Mouse (Mus musculus) heart, postnatal 25 days (tissue): ENCODE results near the gene Adgre1. TPM values are rescaled to one million over a fixed set of nuclear protein-coding genes. Genes with fewer than 3 reads are reported as not detected.
"Not testable (repeated sequence)": the region's sequence is repeated elsewhere in the genome, so short reads cannot be mapped to it uniquely, and the experiment has no call there.

Source experiments
- DNase-seq: peaks from one replicate; pipeline ENCODE4 v3.0.0; 2022; ENCODE audit warnings: low spot score
- intact Hi-C: fragments of 180-260 bp; cut with DNase I; formaldehyde crosslinking; loops from one replicate; pipeline ENCODE4 v1.15.1; 2025
- total RNA-seq, 2 experiments: library from RNA; stranded (reverse); gene quantifications; 2 replicates each; pipeline ENCODE4 v1.2.3; 2021

Gene Adgre1
- total RNA-seq = 10 to 100 TPM in 1 of 2 experiments, 1 to 10 TPM in 1; 8.7 to 10.1 TPM

DNA sequence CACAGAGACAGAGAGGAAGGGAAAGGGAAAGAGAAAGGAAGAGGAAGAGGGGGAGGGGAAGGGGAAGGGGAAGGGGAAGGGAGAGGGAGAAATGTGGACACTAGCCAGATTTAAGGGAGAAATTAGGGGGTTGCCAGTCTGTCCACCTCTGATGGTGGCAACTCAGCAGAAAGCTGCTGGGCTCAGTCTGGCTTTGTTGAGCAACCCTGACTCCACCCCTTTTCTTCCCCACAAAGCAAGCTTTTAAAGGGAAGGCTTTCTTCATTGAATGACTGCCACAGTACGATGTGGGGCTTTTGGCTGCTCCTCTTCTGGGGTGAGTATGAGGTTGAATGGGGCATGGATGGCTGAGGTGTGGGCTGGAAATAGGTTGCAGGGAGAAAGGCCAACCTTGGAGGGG, at the start of gene Adgre1:
Gene Adgre1 (plus strand): TSS at position 251 of the 400 bp plus-strand sequence.
- no peak for DNase-seq
- intact Hi-C loops = no loop called here

DNA sequence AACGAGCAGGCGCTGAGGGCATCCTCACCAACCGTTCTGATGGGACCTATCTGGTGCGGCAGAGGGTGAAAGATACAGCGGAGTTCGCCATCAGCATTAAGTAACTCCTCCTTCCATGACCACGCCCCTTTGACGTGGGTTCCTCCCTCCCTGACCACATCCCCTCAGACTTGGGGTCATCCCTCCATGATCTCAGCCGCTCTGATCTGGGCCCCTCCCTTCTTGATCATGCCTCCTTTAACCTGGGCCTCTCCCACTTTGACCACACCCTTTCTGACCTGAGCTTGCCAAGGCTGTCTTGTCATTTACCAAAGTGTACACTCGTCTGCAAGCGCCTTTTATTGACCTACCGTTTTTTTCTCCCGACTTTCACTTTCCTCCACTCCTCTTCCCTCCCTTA, 46.7 kb upstream of the Adgre1 start:
- no peak for DNase-seq
- intact Hi-C loops = no loop called here

GRCm38 (mm10) chr17:57327615-57328014, 30.9 kb upstream of the Adgre1 start:
- no peak for DNase-seq
- intact Hi-C loops = loop anchor here (5.0 kb wide), 1 partner anchor 45 kb away; no protein-coding TSS in a partner anchor

GRCm38 (mm10) chr17:57328944-57329343, 29.5 kb upstream of the Adgre1 start:
- DNase-seq = no peak
- intact Hi-C loops = loop anchor here (5.0 kb wide), 1 partner anchor 47 kb away; no protein-coding TSS in a partner anchor

GRCm38 (mm10) chr17:57330993-57331392, 27.5 kb upstream of the Adgre1 start:
- no peak for DNase-seq
- intact Hi-C loops = loop anchor here (5.0 to 10.0 kb wide), 2 partner anchors 266 to 334 kb away; partner anchors contain the start of gene Alkbh7

DNA sequence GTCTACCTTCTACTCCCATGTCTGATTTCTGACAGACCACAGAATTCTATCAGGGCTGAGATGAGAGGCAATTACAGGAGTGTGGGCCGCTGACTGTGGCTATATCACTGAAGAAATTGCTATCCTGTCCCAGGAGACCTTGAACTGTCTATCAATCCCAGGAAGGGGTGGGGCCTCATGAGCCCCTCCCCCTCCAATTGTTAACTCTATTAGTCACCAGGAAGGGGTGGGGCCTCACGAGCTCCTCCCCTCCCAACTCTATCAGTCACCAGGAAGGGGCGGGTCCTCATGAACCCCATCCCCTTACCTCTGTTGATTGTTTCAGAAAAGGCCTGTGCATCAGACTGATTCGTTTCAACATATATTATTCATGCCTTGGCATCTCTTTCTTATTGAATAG, 26.2 kb upstream of the Adgre1 start:
- intact Hi-C loops = loop anchor here (5.0 to 10.0 kb wide), 2 partner anchors 267 to 335 kb away; partner anchors contain the start of gene Alkbh7
- no peak for DNase-seq

DNA sequence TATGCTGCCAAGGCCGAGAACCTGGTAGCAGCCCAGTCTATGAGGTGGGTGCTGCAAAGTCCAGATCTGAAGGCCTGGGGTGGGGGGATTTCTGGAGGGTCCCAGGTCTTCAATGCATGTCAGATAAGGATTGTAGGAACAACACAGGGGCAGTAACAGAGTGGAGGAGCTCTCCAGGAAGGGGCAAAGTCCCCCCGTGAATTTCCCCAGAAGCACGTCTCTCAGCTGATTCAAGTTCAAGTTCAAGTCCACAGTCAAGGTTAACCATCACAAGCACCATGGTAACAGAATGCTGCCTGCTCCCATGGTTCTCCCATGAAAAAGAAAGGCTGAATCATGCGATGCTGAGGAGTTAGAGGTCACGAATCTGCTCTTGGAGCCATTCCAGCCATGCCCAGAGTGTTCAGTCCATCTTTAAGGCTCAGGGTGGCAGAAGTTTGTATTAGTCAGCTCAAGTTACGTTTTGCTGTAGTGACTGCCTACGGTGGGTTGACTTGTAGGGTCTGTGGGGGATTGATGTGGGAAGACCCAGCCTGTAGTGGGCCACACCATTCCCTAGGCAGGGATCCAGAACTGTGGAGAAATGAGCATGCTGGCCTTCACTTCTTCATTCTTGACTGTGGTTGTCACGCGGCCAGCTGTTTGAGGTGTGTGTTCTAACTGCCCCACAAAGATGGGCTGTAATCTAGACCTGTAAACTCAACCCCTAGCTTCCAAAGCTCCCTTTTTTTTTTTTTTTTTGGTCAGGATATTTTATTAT, 24.3 kb upstream of the Adgre1 start:
- DNase-seq = no peak
- intact Hi-C loops = loop anchor here (2.0 to 10.0 kb wide), 3 partner anchors 237 to 337 kb away; partner anchors contain the start of gene Alkbh7

- DNase-seq = peak; percentile 57
Measured at GRCm38 (mm10) chr17:57334761-57335150, 23.7 kb upstream of the Adgre1 start.

DNA sequence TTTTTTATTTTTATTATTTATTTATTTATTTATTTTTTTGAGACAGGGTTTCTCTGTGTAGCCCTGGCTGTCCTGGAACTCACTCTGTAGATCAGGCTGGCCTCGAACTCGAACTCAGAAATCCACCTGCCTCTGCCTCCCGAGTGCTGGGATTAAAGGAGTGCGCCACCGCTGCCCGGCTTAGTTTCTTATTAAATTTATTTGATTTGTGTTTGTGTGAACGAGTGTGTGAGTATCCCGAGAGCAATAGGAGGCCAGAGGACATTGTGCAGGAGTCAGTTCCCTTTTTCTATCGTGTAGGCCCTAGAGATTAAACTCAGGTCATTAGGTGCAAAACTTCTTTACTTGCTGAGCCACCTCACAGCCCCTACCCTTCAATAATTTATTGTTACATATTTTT, 23.3 kb upstream of the Adgre1 start:
- not testable (repeated sequence) for DNase-seq
- intact Hi-C loops = loop anchor here (1.0 to 10.0 kb wide), 3 partner anchors 115 to 270 kb away; no protein-coding TSS in a partner anchor

More at GRCm38 (mm10) chr17:57334761-57335150, 23.7 kb upstream of the Adgre1 start:
- intact Hi-C loops = loop anchor here (1.0 to 10.0 kb wide), 4 partner anchors 114 to 337 kb away; partner anchors contain the start of gene Alkbh7

- peak; percentile 60 for DNase-seq
- intact Hi-C loops = loop anchor here (1.0 to 10.0 kb wide), 3 partner anchors 115 to 271 kb away; no protein-coding TSS in a partner anchor
Measured at GRCm38 (mm10) chr17:57335673-57336303, 22.7 kb upstream of the Adgre1 start.

DNA sequence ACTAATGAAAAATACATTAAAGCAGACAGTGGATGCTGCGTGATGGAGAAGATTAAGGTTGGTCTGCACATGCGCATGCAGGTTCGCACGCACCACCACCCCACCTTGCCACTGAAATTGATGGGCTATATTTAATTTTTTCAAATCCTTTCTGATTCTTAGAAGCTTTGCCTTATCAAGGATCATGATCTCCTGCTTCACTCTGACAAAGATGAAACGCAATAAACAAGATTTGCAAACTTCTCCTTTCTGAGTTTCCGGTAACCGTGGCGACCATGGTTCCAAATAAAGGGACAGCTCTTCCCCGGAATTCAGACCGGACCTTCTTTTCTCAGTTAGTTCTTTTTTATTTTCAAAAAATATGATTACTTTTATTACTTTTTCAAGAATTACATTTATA, 20.5 kb upstream of the Adgre1 start:
- intact Hi-C loops = loop anchor here (10.0 kb wide), 1 partner anchor 273 kb away; no protein-coding TSS in a partner anchor
- no peak for DNase-seq

GRCm38 (mm10) chr17:57339298-57339697, 19.2 kb upstream of the Adgre1 start:
- no peak for DNase-seq
- intact Hi-C loops = loop anchor here (10.0 kb wide), 1 partner anchor 274 kb away; no protein-coding TSS in a partner anchor

DNA sequence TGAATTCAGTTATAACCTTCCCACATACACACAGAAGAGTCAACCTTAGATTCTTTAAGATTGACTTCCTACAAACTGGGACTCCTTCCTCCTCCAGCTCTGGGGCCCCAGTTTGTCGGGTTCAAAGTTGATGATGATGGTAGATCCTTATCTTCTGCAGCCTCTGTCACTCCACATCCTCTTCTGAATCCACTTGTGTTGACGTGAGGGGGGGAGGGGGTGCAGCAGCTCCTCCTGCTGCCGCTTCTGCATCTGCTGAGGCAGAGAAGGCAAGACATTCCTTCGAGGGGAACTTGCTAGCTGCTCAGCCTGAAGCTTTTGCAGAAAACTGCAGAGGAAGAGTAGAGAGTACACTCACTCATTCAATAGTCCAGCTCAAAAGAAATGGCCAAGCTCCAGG, 16.9 kb upstream of the Adgre1 start:
- intact Hi-C loops = no loop called here
- DNase-seq = no peak

DNA sequence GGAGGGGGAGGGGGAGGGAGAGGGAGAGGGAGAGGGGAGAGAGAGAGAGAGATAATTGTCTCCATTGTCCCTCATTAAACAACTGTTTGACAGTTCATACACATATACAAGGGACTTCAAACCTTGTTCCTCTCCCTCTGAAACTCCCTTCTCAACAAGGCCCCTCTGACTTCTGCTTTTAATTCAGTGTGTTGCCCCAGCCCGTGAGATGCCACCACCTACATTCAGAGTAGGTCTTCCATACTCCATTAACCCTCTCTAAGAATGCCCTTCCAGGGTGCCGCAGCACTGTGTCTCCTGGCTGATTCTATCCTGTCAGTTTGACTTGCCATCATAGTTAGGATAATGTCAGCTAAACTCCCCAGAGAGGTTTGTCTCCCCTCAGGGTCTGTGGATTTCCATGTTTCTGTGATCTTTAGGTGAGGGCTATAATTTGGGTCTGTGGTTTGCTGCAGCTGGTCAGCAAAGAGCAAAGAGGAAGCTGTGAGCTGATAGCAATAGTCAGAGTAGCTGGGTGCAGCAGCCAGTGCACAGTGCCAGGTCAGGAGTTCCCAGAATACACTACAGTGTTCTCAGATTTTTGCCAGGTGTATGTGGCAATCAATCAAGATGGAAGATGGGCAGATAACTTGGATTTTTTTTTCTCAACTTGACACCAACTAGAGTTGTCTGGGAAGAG, 14.3 kb upstream of the Adgre1 start:
- intact Hi-C loops = no loop called here
- no peak for DNase-seq

GRCm38 (mm10) chr17:57347017-57347416, 11.5 kb upstream of the Adgre1 start:
- intact Hi-C loops = no loop called here
- no peak for DNase-seq

DNA sequence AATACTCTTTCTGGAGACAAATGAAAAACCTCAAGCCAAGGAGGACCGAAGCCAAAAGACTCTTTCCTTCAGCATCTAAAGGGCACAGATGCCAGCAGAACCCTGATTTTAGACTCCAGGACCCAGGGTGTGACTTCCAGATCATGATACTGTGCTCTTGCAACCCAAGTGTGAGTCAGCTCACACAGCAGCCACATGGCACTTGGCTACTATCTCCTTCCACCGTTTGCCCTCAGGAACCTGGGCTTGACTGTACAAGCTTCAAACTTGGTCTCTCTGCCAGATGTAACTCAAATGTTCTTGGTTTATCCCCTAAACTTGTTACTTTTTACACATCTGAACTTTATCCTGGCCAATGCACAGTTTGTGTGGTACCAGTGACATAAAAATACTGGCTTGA, 10.7 kb upstream of the Adgre1 start:
- intact Hi-C loops = no loop called here
- no peak for DNase-seq

- DNase-seq = no peak
- intact Hi-C loops = no loop called here
Measured at GRCm38 (mm10) chr17:57349067-57349466, 9.4 kb upstream of the Adgre1 start.

GRCm38 (mm10) chr17:57350212-57350611, 8.3 kb upstream of the Adgre1 start:
- no peak for DNase-seq
- intact Hi-C loops = no loop called here

DNA sequence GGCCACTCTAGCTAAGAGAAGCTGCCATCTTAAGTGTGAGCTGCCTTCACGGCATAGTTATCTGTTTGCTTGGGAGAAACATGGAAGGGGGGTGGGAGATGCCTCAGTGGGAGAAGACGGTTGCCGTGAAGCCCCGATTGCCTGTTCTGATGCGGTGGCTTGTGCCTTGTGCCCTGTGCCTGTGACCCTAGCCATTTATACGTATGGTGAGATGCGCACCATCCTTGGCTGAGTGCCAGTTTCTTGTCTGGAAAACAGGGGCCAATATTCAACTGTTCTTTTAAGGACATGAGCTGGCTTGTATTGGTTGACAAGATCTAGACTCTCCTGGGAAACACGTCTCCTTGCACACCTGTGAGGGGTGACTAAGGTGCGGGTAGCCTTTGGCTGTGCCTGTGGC, 7.4 kb upstream of the Adgre1 start:
- intact Hi-C loops = no loop called here
- no peak for DNase-seq
